Mouse (Mus musculus): ENCODE measurements around the gene Kansl1.
"Not testable (repeated sequence)": the region's sequence is repeated elsewhere in the genome, so short reads cannot be mapped to it uniquely, and the experiment has no call there.

Kansl1 gene

GRCm38 (mm10) chr11:104468751-104469268 is at the start of gene Kansl1:
Gene Kansl1 (minus strand): TSS chr11:104468861.
- peak; percentile 48 for DNase-seq (ENCODE audit: inconsistent ontology term)

- DNase-seq (ENCODE audit: inconsistent ontology term), result no peak
Observed at GRCm38 (mm10) chr11:104512436-104512835, 43.8 kb upstream of the Kansl1 start.

GRCm38 (mm10) chr11:104510606-104511005 is 41.9 kb upstream of the Kansl1 start:
- no peak for DNase-seq (ENCODE audit: inconsistent ontology term)

- DNase-seq (ENCODE audit: inconsistent ontology term), result no peak
Observed at GRCm38 (mm10) chr11:104508455-104508854, 39.8 kb upstream of the Kansl1 start.

GRCm38 (mm10) chr11:104488292-104488691 is 19.6 kb upstream of the Kansl1 start:
- no peak for DNase-seq (ENCODE audit: inconsistent ontology term)

- no peak for DNase-seq (ENCODE audit: inconsistent ontology term)
Observed at GRCm38 (mm10) chr11:104481971-104482370, 13.3 kb upstream of the Kansl1 start.

GRCm38 (mm10) chr11:104479505-104479904 is 10.8 kb upstream of the Kansl1 start:
- no peak for DNase-seq (ENCODE audit: inconsistent ontology term)

- peak; percentile 94 for DNase-seq (ENCODE audit: inconsistent ontology term)
Observed at GRCm38 (mm10) chr11:104469371-104469835, 742 bp upstream of the Kansl1 start.

GRCm38 (mm10) chr11:104467698-104468097 is 963 bp downstream of the Kansl1 start:
- DNase-seq (ENCODE audit: inconsistent ontology term), result no peak

- DNase-seq (ENCODE audit: inconsistent ontology term), result peak; percentile 36
Observed at GRCm38 (mm10) chr11:104461551-104461950, 7.1 kb downstream of the Kansl1 start.

- DNase-seq (ENCODE audit: inconsistent ontology term), result no peak
Observed at GRCm38 (mm10) chr11:104459671-104460070, 9.0 kb downstream of the Kansl1 start.

- no peak for DNase-seq (ENCODE audit: inconsistent ontology term)
Observed at GRCm38 (mm10) chr11:104458507-104458906, 10.2 kb downstream of the Kansl1 start.

GRCm38 (mm10) chr11:104452709-104453108 is 16.0 kb downstream of the Kansl1 start:
- no peak for DNase-seq (ENCODE audit: inconsistent ontology term)

GRCm38 (mm10) chr11:104451239-104451638 is 17.4 kb downstream of the Kansl1 start:
- DNase-seq (ENCODE audit: inconsistent ontology term), result no peak

- DNase-seq (ENCODE audit: inconsistent ontology term), result not testable (repeated sequence)
Observed at GRCm38 (mm10) chr11:104448499-104448898, 20.2 kb downstream of the Kansl1 start.

GRCm38 (mm10) chr11:104445538-104445937 is 23.1 kb downstream of the Kansl1 start:
- DNase-seq (ENCODE audit: inconsistent ontology term), result no peak

GRCm38 (mm10) chr11:104445044-104445443 is 23.6 kb downstream of the Kansl1 start:
- no peak for DNase-seq (ENCODE audit: inconsistent ontology term)

GRCm38 (mm10) chr11:104443359-104443758 is 25.3 kb downstream of the Kansl1 start:
- no peak for DNase-seq (ENCODE audit: inconsistent ontology term)

- peak; percentile 97 for DNase-seq (ENCODE audit: inconsistent ontology term)
Observed at GRCm38 (mm10) chr11:104442333-104443136, 26.1 kb downstream of the Kansl1 start.

- DNase-seq (ENCODE audit: inconsistent ontology term), result peak; percentile 77
Observed at GRCm38 (mm10) chr11:104441475-104442332, 27.0 kb downstream of the Kansl1 start.

GRCm38 (mm10) chr11:104440521-104441474 is 27.9 kb downstream of the Kansl1 start:
- peak; percentile 41 for DNase-seq (ENCODE audit: inconsistent ontology term)
